Mouse (Mus musculus) retina, postnatal 1 day (tissue): ENCODE results near the gene Ggn.

Experiments
- DNase-seq: peaks from one replicate; pipeline ENCODE4 v3.0.0-alpha.2; 2012

The Ggn gene

GRCm38 (mm10) chr7:29212775-29213560 lies 43.0 kb downstream of the Ggn start:
- DNase-seq, result peak; percentile 7

- DNase-seq, result peak; percentile 87
Measured at GRCm38 (mm10) chr7:29213675-29214082, 43.7 kb downstream of the Ggn start, which contains the start of gene Catsperg1. Gene Catsperg1 (minus strand): TSS chr7:29214035.

GRCm38 (mm10) chr7:29214236-29214635 lies 44.2 kb downstream of the Ggn start:
- DNase-seq, result no peak

- DNase-seq, result no peak
Measured at GRCm38 (mm10) chr7:29214846-29215245, 44.8 kb downstream of the Ggn start.
